Mouse (Mus musculus) left cerebral cortex, postnatal 10 days (tissue): ENCODE results near the gene Myl9. TPM values are rescaled to one million over a fixed set of nuclear protein-coding genes. Genes with fewer than 3 reads are reported as not detected.

ENCODE experiments used
- DNase-seq, 2 experiments: peaks; one replicate each; pipeline ENCODE4 v3.0.0; 2021 to 2022; ENCODE audit warnings: low spot score in 2 of 2, mixed read lengths in 1 of 2; ENCODE audit errors: extremely low spot score in 1 of 2
- intact Hi-C: fragments of 180-260 bp; cut with DNase I; formaldehyde crosslinking; loops from one replicate; pipeline ENCODE4 v1.15.1; 2025
- total RNA-seq, 2 experiments: library from RNA; stranded (reverse); gene quantifications; 2 replicates each; pipeline ENCODE4 v1.2.3; 2021

The Myl9 gene
- total RNA-seq, 2 experiments from 2014 or later: 17.5 to 20.6 TPM

- intact Hi-C loops: no loop called here
- DNase-seq: no peak
Measured at GRCm38 (mm10) chr2:156761521-156762278, 13.5 kb upstream of the Myl9 start.

GRCm38 (mm10) chr2:156762499-156762898 lies 12.7 kb upstream of the Myl9 start:
- DNase-seq: no peak
- intact Hi-C loops: no loop called here

GRCm38 (mm10) chr2:156763101-156763500 lies 12.1 kb upstream of the Myl9 start:
- peak in 1 of 2 experiments; percentile 69 for DNase-seq
- intact Hi-C loops: no loop called here

- intact Hi-C loops: no loop called here
Measured at GRCm38 (mm10) chr2:156764022-156764421, 11.2 kb upstream of the Myl9 start.

GRCm38 (mm10) chr2:156764747-156765146 lies 10.5 kb upstream of the Myl9 start:
- intact Hi-C loops: no loop called here
- no peak for DNase-seq

More at GRCm38 (mm10) chr2:156764022-156764421, 11.2 kb upstream of the Myl9 start:
- DNase-seq: no peak

GRCm38 (mm10) chr2:156765593-156765992 lies 9.6 kb upstream of the Myl9 start:
- DNase-seq: no peak
- intact Hi-C loops: no loop called here

GRCm38 (mm10) chr2:156766227-156767019 lies 8.8 kb upstream of the Myl9 start:
- DNase-seq: peak in 1 of 2 experiments; percentile 31
- intact Hi-C loops: no loop called here

GRCm38 (mm10) chr2:156767108-156767507 lies 8.1 kb upstream of the Myl9 start:
- intact Hi-C loops: no loop called here
- peak in 1 of 2 experiments; percentile 26 for DNase-seq

- intact Hi-C loops: no loop called here
- peak in 1 of 2 experiments; percentile 28 for DNase-seq
Measured at GRCm38 (mm10) chr2:156769274-156769673, 5.9 kb upstream of the Myl9 start.

- intact Hi-C loops: no loop called here
Measured at GRCm38 (mm10) chr2:156773470-156773869, 1.8 kb upstream of the Myl9 start.

GRCm38 (mm10) chr2:156774035-156774737 lies 1.0 kb upstream of the Myl9 start:
- intact Hi-C loops: no loop called here
- no peak for DNase-seq

More at GRCm38 (mm10) chr2:156773470-156773869, 1.8 kb upstream of the Myl9 start:
- DNase-seq: no peak

- intact Hi-C loops: no loop called here
- DNase-seq: no peak
Measured at GRCm38 (mm10) chr2:156775455-156776435, 525 bp downstream of the Myl9 start.

GRCm38 (mm10) chr2:156776907-156777306 lies 1.7 kb downstream of the Myl9 start:
- intact Hi-C loops: no loop called here
- no peak for DNase-seq

- intact Hi-C loops: no loop called here
- DNase-seq: peak in 1 of 2 experiments; percentile 55
Measured at GRCm38 (mm10) chr2:156777326-156778004, 2.2 kb downstream of the Myl9 start.

- DNase-seq: no peak
- intact Hi-C loops: no loop called here
Measured at GRCm38 (mm10) chr2:156778571-156778970, 3.4 kb downstream of the Myl9 start.

- intact Hi-C loops: no loop called here
- DNase-seq: no peak
Measured at GRCm38 (mm10) chr2:156779036-156779435, 3.8 kb downstream of the Myl9 start.

- intact Hi-C loops: no loop called here
- no peak for DNase-seq
Measured at GRCm38 (mm10) chr2:156779488-156779887, 4.3 kb downstream of the Myl9 start.

GRCm38 (mm10) chr2:156780129-156780528 lies 4.9 kb downstream of the Myl9 start:
- intact Hi-C loops: no loop called here
- DNase-seq: no peak
